Mouse (Mus musculus) spleen, postnatal 4 days (tissue): Measurements from ENCODE around the gene Ghr.

Source experiments
- DNase-seq, 2 experiments: peaks; one replicate each; pipeline ENCODE4 v3.0.0; 2022; ENCODE audit warnings: low spot score in 2 of 2

Gene Ghr

GRCm38 (mm10) chr15:3536309-3536900 is 46.9 kb downstream of the Ghr start:
- no peak for DNase-seq

- no peak for DNase-seq
Measured at GRCm38 (mm10) chr15:3514027-3514426, 69.3 kb downstream of the Ghr start.

GRCm38 (mm10) chr15:3512380-3512779 is 70.9 kb downstream of the Ghr start:
- no peak for DNase-seq

- DNase-seq = no peak
Measured at GRCm38 (mm10) chr15:3511639-3512171, 71.6 kb downstream of the Ghr start.

DNA sequence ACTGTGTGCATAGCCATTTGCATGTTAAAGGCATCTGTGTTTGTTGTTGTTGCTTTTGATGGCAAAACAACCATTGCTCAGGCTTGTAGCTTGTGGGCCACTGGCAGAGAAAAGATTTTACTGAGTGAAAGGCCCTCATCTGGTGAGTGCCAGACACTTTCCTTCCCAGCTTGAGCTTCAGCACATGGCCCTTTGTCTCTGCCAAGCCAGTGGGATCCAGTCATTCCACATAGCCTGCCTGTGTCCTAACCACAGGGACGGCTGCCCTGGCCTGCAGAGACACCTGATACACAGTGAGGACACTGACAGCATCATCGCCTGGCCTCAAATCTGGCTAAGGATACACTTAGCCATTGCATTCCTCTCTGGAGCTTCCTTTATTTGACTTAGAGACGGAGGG is 74.2 kb downstream of the Ghr start:
- no peak for DNase-seq

GRCm38 (mm10) chr15:3507329-3507728 is 76.0 kb downstream of the Ghr start:
- DNase-seq = no peak

DNA sequence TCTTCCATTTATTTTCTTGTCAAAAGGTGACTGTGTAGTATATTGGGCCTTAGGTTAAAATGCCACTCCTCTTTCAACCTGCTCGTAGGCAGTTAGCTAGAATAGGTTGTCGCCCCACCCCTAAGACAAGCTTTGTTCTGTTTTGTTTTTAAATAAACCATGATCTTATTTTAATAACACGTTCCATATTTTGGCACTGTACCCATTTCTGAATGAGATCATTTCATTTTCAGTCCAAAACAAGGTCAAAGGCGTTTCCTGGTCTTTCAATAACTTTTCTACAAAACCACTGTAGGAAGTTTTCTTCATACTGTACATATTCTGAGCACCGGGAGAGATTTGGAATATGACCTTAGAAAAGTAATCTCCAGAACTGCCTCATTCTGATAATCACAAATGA is 78.6 kb downstream of the Ghr start:
- DNase-seq = no peak

GRCm38 (mm10) chr15:3501683-3502082 is 81.6 kb downstream of the Ghr start:
- no peak for DNase-seq

GRCm38 (mm10) chr15:3499020-3499419 is 84.3 kb downstream of the Ghr start:
- no peak for DNase-seq

- no peak for DNase-seq
Measured at GRCm38 (mm10) chr15:3497946-3498580, 85.2 kb downstream of the Ghr start.

- DNase-seq = no peak
Measured at GRCm38 (mm10) chr15:3490868-3491267, 92.4 kb downstream of the Ghr start.

DNA sequence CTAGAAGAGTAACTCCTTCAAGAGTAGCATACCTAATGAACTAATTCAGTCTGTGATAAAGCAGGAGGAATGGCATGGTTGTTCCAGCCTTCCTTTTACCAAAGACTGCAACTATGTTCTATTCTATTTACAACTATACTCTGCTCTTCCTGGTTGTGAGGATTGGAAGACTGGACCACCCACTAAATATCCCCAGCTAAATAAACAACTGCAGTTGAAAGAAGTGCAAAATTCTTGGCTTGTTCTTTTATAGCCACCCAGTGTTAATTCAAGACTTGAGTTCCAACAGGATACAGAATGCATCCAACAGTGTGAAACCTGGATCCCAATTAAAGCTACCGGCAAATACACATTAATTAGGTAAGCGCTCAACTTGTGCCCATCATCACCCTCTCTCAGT is 93.3 kb downstream of the Ghr start:
- DNase-seq = no peak

DNA sequence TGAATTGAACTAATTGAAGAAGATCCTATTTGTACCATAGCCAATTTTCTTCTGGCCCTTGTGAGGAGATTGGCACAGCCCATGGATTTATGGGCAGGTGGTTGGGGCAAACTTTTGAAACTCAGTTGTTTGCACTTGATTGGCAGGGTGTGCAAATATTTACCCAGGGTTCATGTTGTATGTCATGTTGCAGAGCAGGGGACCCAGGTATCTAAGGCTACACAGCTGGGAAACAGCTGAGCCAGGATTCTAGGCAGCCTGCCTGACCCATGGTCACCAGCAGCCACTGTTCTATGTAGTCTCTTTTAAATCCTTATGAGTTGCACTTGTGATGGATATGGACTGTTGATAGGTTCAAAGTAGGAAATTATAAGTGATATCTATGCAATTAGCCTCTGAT is 94.1 kb downstream of the Ghr start:
- no peak for DNase-seq

DNA sequence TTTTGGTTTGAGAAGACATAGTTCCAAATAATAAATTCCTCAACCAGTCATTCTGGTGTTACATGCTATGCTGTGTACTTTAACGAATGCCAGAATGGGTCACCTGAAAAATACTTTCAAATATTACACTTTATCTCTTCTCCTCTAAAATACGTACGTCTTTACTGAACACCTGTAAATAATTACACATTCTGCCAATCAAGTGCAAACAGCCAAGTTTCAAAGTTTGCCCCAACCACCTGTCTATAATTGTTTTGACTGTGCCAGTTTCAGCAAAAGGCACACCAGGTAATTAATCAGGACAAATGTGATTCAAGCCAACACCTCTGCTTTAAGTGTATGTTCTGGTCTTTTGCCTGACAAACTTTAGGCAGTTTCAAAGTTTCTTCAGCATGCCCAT is 94.7 kb downstream of the Ghr start:
- DNase-seq = no peak

DNA sequence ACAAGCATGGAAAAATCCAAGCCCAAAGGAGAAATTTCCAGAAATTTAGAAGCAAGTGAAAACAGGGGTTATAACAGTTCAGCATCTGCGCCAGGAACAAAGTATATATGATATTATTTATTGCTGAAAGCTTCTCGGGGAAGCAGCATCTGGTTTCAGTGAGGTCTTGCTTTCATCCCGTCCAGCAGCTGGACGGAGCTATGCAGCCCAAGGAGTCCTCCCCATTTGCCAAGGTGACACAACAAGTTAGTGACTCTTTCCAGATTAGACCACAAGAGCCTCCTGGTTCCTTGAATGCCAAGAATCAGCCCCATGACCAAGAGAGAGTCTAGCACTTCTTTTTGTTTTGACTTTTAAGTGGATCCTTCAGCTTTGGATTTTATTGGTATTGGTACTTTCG is 96.6 kb downstream of the Ghr start:
- DNase-seq = no peak

GRCm38 (mm10) chr15:3485367-3485766 is 97.9 kb downstream of the Ghr start:
- no peak for DNase-seq

- no peak for DNase-seq
Measured at GRCm38 (mm10) chr15:3483451-3483850, 99.8 kb downstream of the Ghr start.

- DNase-seq = no peak
Measured at GRCm38 (mm10) chr15:3469230-3469629, 114.1 kb downstream of the Ghr start.

- DNase-seq = no peak
Measured at GRCm38 (mm10) chr15:3466608-3467007, 116.7 kb downstream of the Ghr start.

DNA sequence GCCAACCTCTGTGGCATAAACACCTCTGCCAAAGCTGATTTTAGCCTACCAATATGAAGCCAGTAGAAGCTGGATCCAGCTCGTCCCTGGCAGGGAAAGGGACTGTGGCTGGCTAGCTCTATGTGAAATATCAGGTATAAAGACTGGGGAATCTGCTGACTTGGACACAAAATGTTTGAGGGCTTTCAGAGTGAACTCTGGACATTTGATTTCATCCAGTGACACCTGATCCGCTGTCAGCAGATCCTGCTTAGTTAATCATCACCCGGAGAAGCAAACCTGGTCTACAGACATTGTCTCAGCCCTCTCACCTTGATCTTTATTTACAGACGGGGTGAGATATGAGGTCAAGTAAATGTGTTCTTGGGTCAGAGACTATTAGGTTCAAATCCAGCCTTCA is 118.5 kb downstream of the Ghr start:
- DNase-seq = no peak

DNA sequence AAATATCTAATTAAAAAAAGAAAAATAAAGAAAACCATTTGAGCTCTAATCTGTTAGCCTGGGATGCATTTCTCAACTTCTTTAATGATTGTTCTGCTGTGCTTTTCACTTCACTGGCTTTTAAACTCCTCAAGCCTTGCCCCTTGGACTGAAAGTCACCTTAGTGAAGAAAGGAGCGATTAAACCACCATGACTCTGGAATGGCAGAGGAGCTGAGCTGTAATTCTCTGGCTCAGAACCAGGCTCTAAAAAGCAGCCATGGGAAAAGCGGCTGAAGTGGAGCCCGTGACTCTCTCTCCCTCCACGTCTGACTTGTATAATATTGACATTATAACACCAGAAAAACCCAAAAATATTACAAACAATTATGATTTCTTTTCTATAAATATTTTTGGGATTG is 126.7 kb downstream of the Ghr start:
- DNase-seq = no peak

- DNase-seq = no peak
Measured at GRCm38 (mm10) chr15:3455572-3455971, 127.7 kb downstream of the Ghr start.

DNA sequence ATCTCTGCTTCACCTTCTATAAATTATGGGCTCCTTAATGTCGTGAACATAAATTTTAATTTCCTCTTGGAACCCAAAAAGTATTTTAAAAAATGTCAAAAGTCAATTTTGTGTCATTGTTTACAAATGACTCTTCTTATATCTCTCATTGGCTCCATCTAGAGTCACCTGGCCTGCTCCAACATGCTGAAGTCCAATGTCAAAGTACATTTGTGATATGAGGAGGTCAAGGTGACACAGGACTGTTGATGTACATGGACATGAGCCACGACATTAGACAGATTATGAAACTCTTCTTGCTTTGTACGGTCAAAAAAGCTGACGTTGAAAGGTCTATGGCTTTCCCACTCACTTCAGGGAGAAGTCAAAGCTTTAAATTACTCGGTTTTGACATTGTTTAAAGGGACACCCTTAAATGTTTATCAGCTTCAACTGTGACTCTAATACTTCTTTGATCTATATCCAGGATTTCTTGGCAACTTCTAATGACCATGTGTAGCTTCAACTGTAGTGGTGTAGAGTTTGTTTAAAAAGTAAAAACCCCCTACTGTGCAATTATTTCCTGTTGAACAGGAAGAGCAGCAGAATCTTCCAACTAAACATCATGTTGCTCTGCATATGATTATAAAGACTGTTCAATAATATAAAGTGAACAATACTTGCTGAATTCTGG is 131.1 kb downstream of the Ghr start:
- no peak for DNase-seq
